Mouse (Mus musculus) urinary bladder, postnatal 4 days (tissue): ENCODE measurements at regions not wholly inside any gene's neighbourhood (a gene's known extent, or its start where the extent isn't known, plus 50 kb on each side); places are given as distances from the start of the nearest gene placed in this dataset.
A peak's percentile ranks its signal among the peaks of the same experiment; 100 is the strongest.

Experiments
- DNase-seq, 2 experiments: peaks; one replicate each; pipeline ENCODE4 v3.0.0; 2021 to 2022; ENCODE audit warnings: low spot score in 2 of 2

DNA sequence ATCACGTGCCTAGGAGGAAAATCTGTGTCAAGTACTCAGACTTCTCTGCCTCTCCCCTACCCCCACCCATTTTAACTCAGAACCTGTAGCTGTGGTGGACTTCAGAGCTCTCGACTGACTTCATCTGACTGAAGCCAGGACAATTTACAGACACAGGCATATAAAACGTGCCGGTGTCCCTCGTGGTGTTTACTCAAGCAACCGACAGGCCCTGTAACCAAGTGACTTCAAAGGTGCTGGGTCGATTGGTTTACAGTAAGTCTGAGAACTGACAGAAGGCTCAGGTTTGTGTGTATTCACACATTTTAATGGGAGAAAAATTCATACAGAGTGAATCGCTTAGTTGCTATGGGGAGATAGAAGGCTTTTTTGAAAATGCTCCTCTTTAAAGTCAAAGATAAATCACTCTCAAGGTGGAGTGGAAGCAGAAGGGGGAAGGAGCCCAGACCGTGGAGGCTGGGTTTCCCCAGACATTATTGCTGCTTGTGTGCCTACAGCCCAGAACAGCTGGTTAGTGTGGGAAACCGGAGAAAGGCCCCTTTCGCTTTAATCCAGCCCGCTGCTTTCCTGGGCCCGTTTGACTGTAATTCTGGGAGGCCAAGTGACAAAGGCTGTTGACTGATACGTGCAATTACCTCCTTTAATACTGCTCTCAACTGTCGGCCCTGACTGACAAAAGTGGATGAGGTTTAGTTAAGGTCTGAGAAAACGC is 218.6 kb downstream of the Sox2 start:
- no peak for DNase-seq

DNA sequence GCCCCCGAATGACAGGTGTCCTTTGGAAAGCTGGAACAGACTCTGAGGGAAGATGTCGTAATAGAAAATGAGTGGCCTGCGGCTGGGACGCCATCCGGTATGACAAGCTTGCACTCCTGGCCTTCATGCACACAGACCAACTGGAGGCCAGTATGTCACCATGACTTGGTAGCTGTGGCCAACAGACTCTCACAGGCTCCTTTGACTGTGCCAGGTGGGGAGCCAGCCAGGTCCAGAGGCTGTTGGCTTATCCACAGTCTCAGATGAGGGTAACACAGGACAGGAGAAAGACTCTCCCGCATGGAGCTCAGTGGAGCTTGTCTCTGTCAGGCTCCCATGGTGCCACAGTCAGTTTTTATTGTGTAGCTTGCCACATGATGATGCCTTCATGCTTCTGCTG is 219.7 kb downstream of the Sox2 start:
- no peak for DNase-seq

DNA sequence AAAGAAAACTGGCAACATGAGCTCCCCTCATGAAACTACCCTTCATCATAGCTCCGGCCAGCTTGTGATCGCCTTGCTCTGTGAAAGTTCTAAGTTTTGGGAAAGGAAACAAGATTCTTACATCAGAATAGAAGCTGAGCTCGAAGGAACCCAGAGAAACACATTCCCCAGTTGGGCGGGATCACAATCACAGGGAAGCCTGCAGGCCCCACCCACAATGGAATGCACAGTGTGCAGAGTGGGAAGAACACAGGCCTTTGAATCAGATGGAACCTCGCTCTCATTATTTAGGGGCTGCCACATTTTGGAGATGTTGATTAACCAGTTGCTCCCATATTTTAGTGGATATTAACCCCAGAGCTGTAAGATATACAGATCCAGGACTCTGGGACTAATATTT is 234.9 kb downstream of the Sox2 start:
- peak in 1 of 2 experiments; percentile 30 for DNase-seq

DNA sequence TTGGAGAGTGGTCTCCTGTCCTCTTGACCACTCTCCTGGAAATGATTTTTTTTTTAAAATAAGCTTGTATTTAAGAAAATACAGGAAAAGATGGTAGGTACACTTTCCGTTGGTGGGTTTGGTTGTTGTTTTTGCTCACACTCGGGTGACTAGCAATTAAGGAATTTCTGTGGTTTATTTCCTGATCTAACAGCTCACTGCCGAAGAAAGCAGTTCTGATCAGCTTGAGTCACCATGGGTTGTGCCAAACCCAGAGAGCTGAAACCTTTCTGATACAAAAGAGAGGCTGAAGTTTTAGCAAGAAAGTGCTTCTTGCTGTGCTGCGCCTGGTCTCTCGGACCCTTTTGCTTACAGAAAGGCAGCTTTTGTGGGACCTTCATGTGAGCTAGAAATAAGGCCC is 243.2 kb downstream of the Sox2 start:
- no peak for DNase-seq

DNA sequence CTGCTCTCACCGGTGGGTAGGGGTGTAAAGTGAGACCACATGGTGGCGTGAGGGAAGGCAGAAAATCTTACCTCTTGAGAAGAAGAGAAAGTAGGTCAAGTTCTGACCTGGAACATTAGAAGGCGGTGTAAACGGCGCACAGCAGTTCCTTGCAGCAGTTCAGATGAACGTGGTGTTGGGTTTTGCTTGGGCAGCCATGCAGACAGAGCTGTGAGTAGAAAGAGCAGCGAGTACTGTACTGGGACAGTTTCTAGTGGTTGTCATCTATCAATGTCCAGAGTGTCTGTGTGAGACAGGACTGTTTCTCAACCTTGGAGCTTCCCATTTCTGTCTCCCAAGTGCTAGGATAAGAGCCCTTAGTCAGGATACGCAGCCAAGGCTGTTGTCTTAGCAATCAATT is 252.9 kb downstream of the Sox2 start:
- no peak for DNase-seq

DNA sequence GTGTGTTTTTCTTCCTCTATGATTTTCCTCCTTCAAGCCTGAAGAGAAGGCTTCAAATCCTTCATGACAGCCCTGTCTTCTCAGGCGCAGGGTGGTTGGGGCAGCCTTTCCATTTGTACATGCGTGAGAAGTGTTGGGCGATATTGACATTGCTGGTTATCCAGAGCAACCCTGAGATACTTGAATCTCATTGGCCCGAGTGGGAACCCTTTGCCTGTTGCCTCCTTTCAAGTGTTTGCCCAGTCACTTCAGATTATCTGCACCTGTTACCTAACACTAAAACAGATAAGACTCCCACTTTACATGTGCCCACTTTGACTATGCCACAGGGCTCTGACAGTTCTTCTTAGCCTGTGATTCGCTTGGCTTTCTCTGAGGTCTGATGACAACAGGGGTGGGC is 258.3 kb downstream of the Sox2 start:
- DNase-seq, result no peak

DNA sequence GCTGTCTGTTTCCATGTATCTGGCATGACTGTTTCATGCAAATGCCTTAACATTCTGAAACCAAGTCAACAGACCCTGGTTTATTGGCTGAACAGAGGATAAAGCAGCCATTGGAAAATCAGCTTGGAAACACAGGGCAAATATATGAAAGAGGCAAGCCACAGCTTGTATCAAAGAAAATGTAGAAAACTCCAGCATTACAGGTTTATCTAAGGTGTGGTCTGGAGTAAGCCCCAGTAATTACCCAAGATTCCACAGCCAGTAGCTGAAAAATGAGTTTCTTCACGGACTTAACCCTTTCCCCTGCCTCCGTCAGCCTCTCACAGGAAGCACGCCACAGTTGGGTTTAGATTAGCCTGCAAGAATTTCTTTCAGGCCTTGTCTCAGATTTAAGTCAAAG is 259.1 kb downstream of the Sox2 start:
- DNase-seq, result no peak

DNA sequence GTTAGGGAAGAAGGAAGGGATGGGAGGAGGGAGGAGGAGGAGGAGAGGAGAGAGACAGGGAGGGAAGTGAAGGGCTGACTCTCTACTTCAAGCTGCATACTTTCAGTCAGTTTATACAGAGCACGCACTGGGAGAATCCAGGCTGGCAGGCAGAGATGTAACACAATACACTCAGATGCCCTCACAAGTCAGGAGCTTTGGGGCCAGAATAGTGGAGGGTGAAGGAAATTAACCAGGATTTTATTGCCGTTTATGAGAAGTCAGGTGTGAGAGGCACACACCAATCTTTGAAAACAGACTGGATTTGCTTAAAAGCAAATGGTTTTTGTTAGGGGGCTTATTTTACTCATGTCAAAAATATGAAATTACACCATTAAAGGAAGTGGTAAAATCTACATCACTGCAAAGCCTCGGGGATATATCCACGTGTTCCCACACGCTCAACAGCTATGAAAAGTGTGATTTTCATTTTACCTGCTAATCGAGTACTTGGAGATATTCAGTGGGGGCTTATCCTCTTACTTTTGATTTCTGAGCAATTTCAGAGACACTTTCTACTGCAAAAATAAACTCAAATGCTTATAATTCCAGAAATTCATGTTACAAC is 268.2 kb downstream of the Sox2 start:
- DNase-seq, result no peak

DNA sequence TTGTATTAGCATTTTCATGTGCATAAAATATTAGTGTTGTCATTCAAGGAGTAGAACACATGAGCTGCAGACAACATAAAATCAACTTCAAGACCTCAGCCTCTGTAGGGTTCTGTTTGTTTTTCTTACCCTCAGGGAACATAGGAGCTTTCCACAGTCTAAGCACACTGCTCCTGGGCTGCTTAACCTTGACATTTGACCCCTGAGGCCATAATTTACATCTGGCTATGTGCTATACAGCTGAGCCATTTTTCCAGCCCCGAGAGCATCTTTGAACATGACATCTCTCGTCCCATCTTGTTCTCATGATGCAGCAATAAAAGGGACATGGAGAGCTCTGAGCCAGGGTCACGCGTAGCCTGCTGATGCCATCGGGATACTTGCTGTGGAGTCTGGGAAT is 270.3 kb downstream of the Sox2 start:
- no peak for DNase-seq

DNA sequence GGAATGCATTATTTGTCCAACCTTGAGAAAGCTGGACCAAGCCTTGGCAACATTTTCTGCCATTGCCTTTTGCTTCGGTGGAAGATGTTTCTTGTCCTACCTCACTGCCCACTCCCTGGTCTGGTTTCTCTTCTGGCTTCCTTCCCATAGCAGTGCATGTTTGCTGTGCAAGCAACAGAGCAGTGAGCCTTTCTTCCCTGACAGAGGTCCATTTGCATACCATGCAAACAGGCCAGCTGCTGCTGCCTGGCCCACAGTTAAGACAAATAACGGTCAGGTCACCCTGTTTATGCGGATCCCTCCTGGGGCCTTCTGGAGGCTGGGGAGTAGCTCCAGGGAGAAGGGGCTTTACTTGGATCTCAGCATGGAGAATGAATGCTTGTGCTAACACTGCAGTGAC is 299.7 kb downstream of the Sox2 start:
- DNase-seq, result no peak

DNA sequence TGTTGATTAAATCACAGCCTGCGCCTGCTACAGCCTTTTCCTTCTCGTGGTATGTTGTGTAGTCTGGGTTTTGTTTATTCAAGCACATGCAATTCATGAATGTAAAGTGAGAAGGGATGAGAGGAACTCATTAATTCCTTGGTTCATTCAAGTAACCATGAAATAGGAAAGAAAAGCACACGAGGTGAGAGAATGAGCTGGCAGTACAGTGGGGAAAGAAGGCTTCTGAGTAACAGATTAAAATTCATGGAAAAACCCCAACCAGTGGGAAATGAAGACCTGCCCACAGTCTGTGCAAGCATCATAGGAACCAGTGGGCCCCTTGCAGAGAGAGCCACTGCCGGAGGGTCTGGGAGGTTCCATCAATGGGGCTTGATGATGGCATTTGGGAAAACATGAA is 306.0 kb downstream of the Sox2 start:
- DNase-seq, result no peak

DNA sequence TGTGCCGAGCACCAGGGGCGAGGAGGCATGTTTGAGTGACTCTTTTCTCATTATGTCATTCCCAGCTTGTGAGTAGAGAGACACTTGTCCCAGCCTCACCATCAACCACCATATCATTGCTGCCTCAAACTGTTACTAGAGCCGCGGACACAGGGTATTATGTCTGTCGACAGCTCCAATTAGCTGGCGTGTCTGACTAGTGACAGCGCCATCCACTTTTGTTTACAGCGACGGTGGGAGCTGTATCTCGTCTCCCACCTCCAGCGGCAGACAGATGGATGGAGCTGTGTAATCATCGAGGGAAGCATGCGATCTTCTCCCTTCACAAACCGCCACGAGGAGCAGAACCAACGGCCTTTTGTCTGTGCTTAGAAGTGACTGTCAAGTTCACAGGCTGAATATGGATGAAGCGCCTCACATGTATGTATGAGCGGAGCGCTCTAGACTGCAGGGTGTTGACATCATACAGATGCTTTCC is 308.9 kb downstream of the Sox2 start:
- no peak for DNase-seq

DNA sequence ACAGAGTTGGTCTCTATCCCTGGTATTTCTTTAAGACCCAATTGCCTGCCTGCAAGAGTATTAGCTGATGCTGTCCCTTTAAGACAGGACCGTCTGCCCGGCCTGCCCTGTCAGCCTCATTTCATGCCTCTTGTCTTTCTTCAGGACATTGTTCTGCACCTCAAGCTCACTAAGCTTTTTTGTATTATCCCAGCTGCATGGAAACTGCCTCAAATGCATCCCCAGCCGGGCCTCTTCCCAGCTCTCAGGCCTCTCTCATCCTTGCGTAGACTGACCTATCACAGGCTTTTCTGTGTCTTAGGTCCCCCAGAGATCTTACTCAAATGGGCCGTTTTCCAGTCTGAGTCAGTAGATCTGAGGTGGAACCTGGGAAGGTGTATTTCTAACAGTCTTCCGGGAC is 316.2 kb downstream of the Sox2 start:
- DNase-seq, result no peak

DNA sequence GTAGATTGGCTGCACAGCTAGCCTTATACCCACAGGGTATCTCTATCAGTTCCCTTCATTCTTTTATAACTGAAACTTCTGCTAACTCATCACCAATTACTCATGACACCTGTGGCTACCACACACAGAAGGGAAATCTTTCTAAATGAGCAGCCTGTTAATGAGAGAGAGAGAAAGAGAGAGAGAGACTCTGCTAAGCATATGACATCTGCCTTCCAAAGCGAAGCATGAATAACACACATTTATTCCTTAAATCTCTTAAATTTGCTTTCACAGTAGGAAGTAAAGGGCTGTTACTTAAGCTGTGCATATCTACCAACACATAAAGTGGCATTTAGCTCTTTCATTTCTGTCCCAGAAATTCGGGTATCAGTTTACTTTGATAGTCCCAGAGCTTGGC is 317.7 kb downstream of the Sox2 start:
- DNase-seq, result no peak

DNA sequence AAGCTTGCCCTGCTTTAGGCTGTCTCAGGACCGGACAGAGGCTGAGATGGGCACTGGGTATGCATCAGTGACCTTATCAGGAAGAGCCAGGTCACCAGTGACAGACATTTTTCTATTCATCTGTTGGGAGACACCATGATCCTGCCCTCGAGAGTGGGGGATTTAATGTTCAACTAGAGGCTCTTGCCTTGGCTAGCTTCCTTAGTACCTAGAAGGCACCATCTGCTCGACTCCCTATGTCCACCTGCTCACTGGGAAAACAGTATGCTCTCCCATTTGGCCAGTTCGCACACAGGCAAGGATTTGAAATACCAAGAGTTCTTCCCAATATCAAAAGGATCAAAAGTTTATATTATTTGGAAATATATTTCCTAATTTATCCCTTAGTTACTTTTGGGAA is 321.3 kb downstream of the Sox2 start:
- no peak for DNase-seq

DNA sequence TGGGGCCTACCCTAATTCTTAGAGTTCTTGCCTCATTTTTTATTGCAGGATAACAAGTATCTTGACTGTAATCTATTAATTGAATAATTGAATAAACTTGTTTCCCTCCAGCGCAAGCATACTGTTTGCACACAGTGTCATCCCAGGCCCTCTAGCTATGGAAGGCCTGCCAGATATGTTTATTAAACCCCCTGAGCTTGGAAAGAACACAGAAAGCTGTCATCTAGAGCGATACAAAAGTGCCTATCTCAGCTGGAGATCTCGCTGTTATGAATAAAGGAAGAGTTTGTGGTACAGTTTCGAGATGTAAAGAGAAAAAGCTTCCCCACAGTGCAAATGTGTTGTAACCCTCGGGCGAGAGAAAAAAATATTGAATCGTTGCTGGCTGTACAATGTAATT is 324.2 kb downstream of the Sox2 start:
- DNase-seq, result no peak
